Mouse (Mus musculus) erythroblast, embryonic 14.5 days (primary cell): Measurements from ENCODE around the gene Shld2. TPM values are rescaled to one million over a fixed set of nuclear protein-coding genes. Genes with fewer than 3 reads are reported as not detected.
A peak's percentile ranks its signal among the peaks of the same experiment; 100 is the strongest.

Experiments
- H3K27me3 ChIP-seq: 2 replicates; pipeline ENCODE4 v1.6.1; 2012; ENCODE audit warnings: inconsistent platforms; ENCODE audit not compliant: control insufficient read depth
- H3K36me3 ChIP-seq: 2 replicates; pipeline ENCODE4 v1.6.1; 2012; ENCODE audit warnings: mild to moderate bottlenecking, inconsistent platforms; ENCODE audit not compliant: control insufficient read depth
- H3K4me1 ChIP-seq: 2 replicates; pipeline ENCODE4 v1.6.1; 2012; ENCODE audit warnings: inconsistent platforms; ENCODE audit not compliant: control insufficient read depth
- H3K4me3 ChIP-seq: replicated peaks from 2 replicates; pipeline ENCODE3; 2012; ENCODE audit warnings: moderate library complexity, mild to moderate bottlenecking, inconsistent platforms
- H3K9me3 ChIP-seq: 2 replicates; pipeline ENCODE4 v1.6.1; 2012; ENCODE audit warnings: low read length, inconsistent platforms, mixed read lengths; ENCODE audit not compliant: control insufficient read depth
- GATA1 ChIP-seq: IDR thresholded peaks from 2 replicates; pipeline ENCODE4 v1.6.1; 2012; ENCODE audit warnings: low read length, inconsistent platforms, mixed read lengths
- TAL1 ChIP-seq: IDR thresholded peaks from 3 replicates; pipeline ENCODE4 v1.6.1; 2012; ENCODE audit warnings: low read length, inconsistent platforms, mixed read lengths
- polyA plus RNA-seq: library from polyadenylated mRNA; stranded (reverse); fragments of >175 nt; gene quantifications from 2 replicates; pipeline ENCODE4 v1.2.3, GENCODE M21; 2012

Gene Shld2
- polyA plus RNA-seq, 1 experiment, result 0.03 TPM

- no peak overlapping the region for H3K4me3 ChIP-seq
- no peaks in the 10 kb centered on the region for H3K4me1 ChIP-seq
- no peaks in the 10 kb centered on the region for H3K9me3 ChIP-seq
- no peaks in the 10 kb centered on the region for H3K36me3 ChIP-seq
- no peak for TF ChIP-seq TAL1
- TF ChIP-seq GATA1, result no peak
- peaks cover 22% of the 10 kb centered on the region for H3K27me3 ChIP-seq
These were observed 89.9 kb downstream of the Shld2 start for GRCm38 (mm10) chr14:34220426-34220825.

- TF ChIP-seq GATA1, result no peak
- no peak for TF ChIP-seq TAL1
- H3K4me3 ChIP-seq, result no peak overlapping the region
- H3K4me1 ChIP-seq, result no peaks in the 10 kb centered on the region
- peaks cover 22% of the 10 kb centered on the region for H3K27me3 ChIP-seq
- H3K36me3 ChIP-seq, result no peaks in the 10 kb centered on the region
- no peaks in the 10 kb centered on the region for H3K9me3 ChIP-seq
These were observed 90.5 kb downstream of the Shld2 start for GRCm38 (mm10) chr14:34219786-34220198.

DNA sequence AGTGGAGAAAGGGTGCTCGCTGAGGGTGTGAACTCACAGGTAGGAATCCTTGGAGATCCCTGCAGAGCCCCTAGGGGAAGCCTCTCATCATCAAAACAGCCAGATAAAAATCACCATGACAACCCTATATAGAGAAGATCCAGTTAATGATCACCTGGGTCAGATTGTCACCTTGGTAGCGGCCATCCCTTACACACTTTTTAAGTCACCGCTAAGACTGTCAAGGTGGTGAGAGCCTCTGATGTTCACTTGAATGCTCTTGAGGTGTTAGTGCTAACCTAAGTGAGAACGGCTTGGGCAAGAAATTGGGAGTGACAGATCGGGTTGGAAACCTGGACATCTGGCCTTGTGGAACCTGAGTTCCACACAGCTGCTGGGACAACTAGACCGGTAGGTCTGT, 91.0 kb downstream of the Shld2 start, which contains the start of gene Syt15:
Gene Syt15 (plus strand): TSS at position 301 of the 400 bp plus-strand sequence.
- H3K27me3 ChIP-seq, result peaks cover 22% of the 10 kb centered on the region
- TF ChIP-seq TAL1, result no peak
- no peak for TF ChIP-seq GATA1
- H3K4me1 ChIP-seq, result no peaks in the 10 kb centered on the region
- H3K36me3 ChIP-seq, result no peaks in the 10 kb centered on the region
- H3K9me3 ChIP-seq, result no peaks in the 10 kb centered on the region
- H3K4me3 ChIP-seq, result no peak within 1 kb of the TSS

- H3K36me3 ChIP-seq, result no peaks in the 10 kb centered on the region
- H3K4me3 ChIP-seq, result no peak overlapping the region
- H3K27me3 ChIP-seq, result peaks cover 20% of the 10 kb centered on the region
- TF ChIP-seq TAL1 (no peak), GATA1 (no peak)
- no peaks in the 10 kb centered on the region for H3K9me3 ChIP-seq
- no peaks in the 10 kb centered on the region for H3K4me1 ChIP-seq
These were observed 94.7 kb downstream of the Shld2 start for GRCm38 (mm10) chr14:34215451-34216127.

GRCm38 (mm10) chr14:34209942-34210341, 100.4 kb downstream of the Shld2 start:
- H3K4me1 ChIP-seq, result no peaks in the 10 kb centered on the region
- H3K27me3 ChIP-seq, result no peaks in the 10 kb centered on the region
- no peaks in the 10 kb centered on the region for H3K36me3 ChIP-seq
- no peak for TF ChIP-seq GATA1
- no peak for TF ChIP-seq TAL1
- no peaks in the 10 kb centered on the region for H3K9me3 ChIP-seq
- no peak overlapping the region for H3K4me3 ChIP-seq

- no peak for TF ChIP-seq GATA1
- no peak for TF ChIP-seq TAL1
- H3K4me1 ChIP-seq, result no peaks in the 10 kb centered on the region
- H3K9me3 ChIP-seq, result no peaks in the 10 kb centered on the region
- no peaks in the 10 kb centered on the region for H3K27me3 ChIP-seq
- no peaks in the 10 kb centered on the region for H3K36me3 ChIP-seq
- no peak overlapping the region for H3K4me3 ChIP-seq
These were observed 101.2 kb downstream of the Shld2 start for GRCm38 (mm10) chr14:34209080-34209479.

DNA sequence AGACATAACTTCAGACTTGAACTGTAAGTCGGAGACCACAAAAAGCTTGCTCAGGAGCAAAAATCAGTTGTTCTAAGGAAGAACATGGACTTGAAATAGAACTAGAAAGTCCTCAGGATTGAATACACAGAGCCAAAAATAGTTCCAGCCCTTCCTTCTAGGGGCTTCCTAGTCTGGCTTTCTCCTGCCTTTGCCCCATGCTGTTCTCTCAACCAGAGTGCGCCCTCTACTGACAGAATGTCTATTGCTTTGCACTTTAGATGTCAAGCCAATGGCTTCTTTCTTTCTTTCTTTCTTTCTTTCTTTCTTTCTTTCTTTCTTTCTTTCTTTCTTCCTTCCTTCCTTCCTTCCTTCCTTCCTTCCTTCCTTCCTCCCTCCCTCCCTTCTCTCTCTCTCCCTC, 101.6 kb downstream of the Shld2 start:
- no peaks in the 10 kb centered on the region for H3K36me3 ChIP-seq
- H3K4me3 ChIP-seq, result no peak overlapping the region
- no peaks in the 10 kb centered on the region for H3K27me3 ChIP-seq
- no peaks in the 10 kb centered on the region for H3K4me1 ChIP-seq
- TF ChIP-seq GATA1 (no peak), TAL1 (no peak)
- no peaks in the 10 kb centered on the region for H3K9me3 ChIP-seq

DNA sequence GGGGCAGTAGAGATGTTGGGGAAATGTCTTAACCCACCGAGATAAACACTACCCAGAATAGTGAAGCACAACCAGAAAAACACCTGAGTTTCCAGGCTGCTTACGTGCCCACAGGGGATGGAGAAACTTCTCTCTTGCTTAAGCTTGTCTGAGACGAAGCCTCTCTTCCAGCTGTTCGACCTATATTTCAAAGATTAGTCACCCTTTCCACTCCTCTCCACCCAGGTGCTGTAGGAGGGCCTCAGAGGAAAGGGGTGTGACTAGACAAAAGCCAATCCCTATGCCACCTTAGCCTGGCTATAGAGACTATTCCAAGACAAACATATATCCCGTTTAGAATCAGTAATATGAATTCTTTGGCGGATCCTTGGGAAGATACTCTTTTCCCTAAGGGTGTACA, 102.3 kb downstream of the Shld2 start:
- Histone ChIP-seq H3K36me3 (no peaks in the 10 kb centered on the region), H3K4me3 (no peak overlapping the region), H3K4me1 (no peaks in the 10 kb centered on the region), H3K27me3 (peaks cover 2% of the 10 kb centered on the region), H3K9me3 (no peaks in the 10 kb centered on the region)
- TF ChIP-seq GATA1 (no peak), TAL1 (no peak)

- Histone ChIP-seq H3K9me3 (no peaks in the 10 kb centered on the region), H3K4me1 (peaks cover 4% of the 10 kb centered on the region), H3K36me3 (no peaks in the 10 kb centered on the region), H3K4me3 (peak within 1 kb of the TSS; percentile 53), H3K27me3 (peaks cover 41% of the 10 kb centered on the region)
- TF ChIP-seq TAL1 (no peak), GATA1 (no peak)
These were observed 108.9 kb downstream of the Shld2 start, which contains the start of gene Gprin2 for GRCm38 (mm10) chr14:34201231-34202035. Gene Gprin2, minus strand, starts transcription at chr14:34201653.
